Mouse (Mus musculus) neural tube, embryonic 15.5 days (tissue): ENCODE data around the gene 6330409D20Rik. TPM values are rescaled to one million over a fixed set of nuclear protein-coding genes. Genes with fewer than 3 reads are reported as not detected.

Experiments
- ATAC-seq: fragments of 200-750 bp; cut with Nextera tagmentation; 2 replicates; pipeline ENCODE4 v1.8.0; 2017; ENCODE audit warnings: mild to moderate bottlenecking, moderate TSS enrichment, moderate library complexity; ENCODE audit not compliant: low FRiP score
- H3K27ac ChIP-seq: fragments of 300-500 bp; sonication (generic); replicated peaks from 2 replicates; pipeline ENCODE4 v1.5.1; 2015; ENCODE audit warnings: mild to moderate bottlenecking, inconsistent platforms
- H3K27me3 ChIP-seq: fragments of 300-500 bp; sonication (generic); replicated peaks from 2 replicates; pipeline ENCODE4 v1.6.1; 2015; ENCODE audit warnings: inconsistent platforms
- H3K36me3 ChIP-seq: fragments of 300-500 bp; sonication (generic); 2 replicates; pipeline ENCODE4 v1.6.1; 2015; ENCODE audit warnings: inconsistent platforms
- H3K4me1 ChIP-seq: fragments of 300-500 bp; sonication (generic); 2 replicates; pipeline ENCODE4 v1.6.1; 2015; ENCODE audit warnings: inconsistent platforms
- H3K4me2 ChIP-seq: fragments of 300-500 bp; sonication (generic); 2 replicates; pipeline ENCODE4 v1.6.1; 2015; ENCODE audit warnings: inconsistent platforms, mild to moderate bottlenecking, moderate library complexity
- H3K4me3 ChIP-seq: fragments of 300-500 bp; sonication (generic); replicated peaks from 2 replicates; pipeline ENCODE4 v1.5.1; 2015; ENCODE audit warnings: mild to moderate bottlenecking, inconsistent platforms
- H3K9ac ChIP-seq: fragments of 300-500 bp; sonication (generic); replicated peaks from 2 replicates; pipeline ENCODE4 v1.6.1; 2015; ENCODE audit warnings: mild to moderate bottlenecking, inconsistent platforms
- H3K9me3 ChIP-seq: fragments of 300-500 bp; sonication (generic); replicated peaks from 2 replicates; pipeline ENCODE4 v1.6.1; 2016; ENCODE audit warnings: inconsistent platforms
- WGBS: fragments of 180-500 bp; shearing (Covaris S2); methylation state at CpG from one replicate; pipeline ENCODE4 v1.1.7; 2015; ENCODE audit warnings: mixed read lengths; 5-methylcytosine and 5-hydroxymethylcytosine counted together
- polyA plus RNA-seq: library from polyadenylated mRNA; unstranded; fragments of >200 nt; fragmentation: Nextera tagmentation; extraction: Ambion mirVana; gene quantifications from 2 replicates; pipeline ENCODE4 v1.2.1, GENCODE M21; 2015

6330409D20Rik gene
- polyA plus RNA-seq, 1 experiment from 2014 or later = 2.9 TPM

GRCm38 (mm10) chr2:32734933-32735332, 5.9 kb downstream of the 6330409D20Rik start:
- ATAC-seq = no peak
- H3K4me2 ChIP-seq = no peak overlapping the region

GRCm38 (mm10) chr2:32734480-32734879, 6.3 kb downstream of the 6330409D20Rik start:
- no peaks in the 10 kb centered on the region for H3K9me3 ChIP-seq
- peaks cover 6% of the 10 kb centered on the region; the same call in 1 of the 2 replicates for H3K4me1 ChIP-seq
- H3K27ac ChIP-seq = 0 out of 2 replicates have a peak overlapping the region, but pooled peaks have one; percentile 3
- no peaks in the 10 kb centered on the region for H3K27me3 ChIP-seq
- ATAC-seq = no peak
- 51% methylated on average over 4 of the region's 4 CpGs for WGBS
- H3K4me2 ChIP-seq = no peak overlapping the region
- H3K4me3 ChIP-seq = no peak overlapping the region
- H3K36me3 ChIP-seq = no peaks in the 10 kb centered on the region
- H3K9ac ChIP-seq = no peak overlapping the region

More at GRCm38 (mm10) chr2:32734933-32735332, 5.9 kb downstream of the 6330409D20Rik start:
- H3K9me3 ChIP-seq = no peaks in the 10 kb centered on the region
- 60% methylated on average over 4 of the region's 4 CpGs for WGBS
- H3K27ac ChIP-seq = no peak overlapping the region
- no peaks in the 10 kb centered on the region for H3K36me3 ChIP-seq
- peaks cover 11% of the 10 kb centered on the region; the same call in 1 of the 2 replicates for H3K4me1 ChIP-seq
- no peak overlapping the region for H3K9ac ChIP-seq
- H3K4me3 ChIP-seq = no peak overlapping the region
- H3K27me3 ChIP-seq = no peaks in the 10 kb centered on the region

GRCm38 (mm10) chr2:32732695-32733094, 8.1 kb downstream of the 6330409D20Rik start:
- Histone ChIP-seq H3K9me3 (no peaks in the 10 kb centered on the region), H3K27me3 (no peaks in the 10 kb centered on the region), H3K4me1 (0 out of 2 replicates have a peak, but pooled peaks cover 3% of the 10 kb centered on the region), H3K4me3 (no peak overlapping the region), H3K36me3 (no peaks in the 10 kb centered on the region), H3K9ac (no peak overlapping the region), H3K4me2 (no peak overlapping the region), H3K27ac (no peak overlapping the region)
- ATAC-seq = no peak
- 78% methylated on average over 6 of the region's 6 CpGs for WGBS

GRCm38 (mm10) chr2:32731911-32732310, 8.9 kb downstream of the 6330409D20Rik start:
- no peak for ATAC-seq
- H3K4me2 ChIP-seq = no peak overlapping the region
- H3K9me3 ChIP-seq = no peaks in the 10 kb centered on the region
- H3K36me3 ChIP-seq = no peaks in the 10 kb centered on the region
- H3K27me3 ChIP-seq = no peaks in the 10 kb centered on the region
- peaks cover 6% of the 10 kb centered on the region; the same call in 1 of the 2 replicates for H3K4me1 ChIP-seq
- WGBS = 68% methylated on average over 4 of the region's 4 CpGs
- 0 out of 2 replicates have a peak overlapping the region, but pooled peaks have one; percentile 4 for H3K27ac ChIP-seq
- no peak overlapping the region for H3K4me3 ChIP-seq
- H3K9ac ChIP-seq = no peak overlapping the region

- Histone ChIP-seq H3K9ac (no peak overlapping the region), H3K4me3 (no peak overlapping the region), H3K9me3 (no peaks in the 10 kb centered on the region), H3K27ac (0 out of 2 replicates have a peak overlapping the region, but pooled peaks have one; percentile 39), H3K36me3 (no peaks in the 10 kb centered on the region), H3K4me1 (peaks cover 7% of the 10 kb centered on the region; the same call in 1 of the 2 replicates), H3K27me3 (no peaks in the 10 kb centered on the region), H3K4me2 (peak overlapping the region; percentile 19; the same call in 1 of the 2 replicates)
- ATAC-seq = no peak
- 57% methylated on average over 11 of the region's 11 CpGs for WGBS
These were observed 10.0 kb downstream of the 6330409D20Rik start for GRCm38 (mm10) chr2:32730854-32731253.

- H3K27ac ChIP-seq = no peak overlapping the region
- no peak for ATAC-seq
- no peaks in the 10 kb centered on the region for H3K36me3 ChIP-seq
- no peaks in the 10 kb centered on the region for H3K9me3 ChIP-seq
- peak overlapping the region; percentile 27; the same call in 1 of the 2 replicates for H3K4me2 ChIP-seq
- no peak overlapping the region for H3K4me3 ChIP-seq
- peaks cover 7% of the 10 kb centered on the region; the same call in 1 of the 2 replicates for H3K4me1 ChIP-seq
- no peak overlapping the region for H3K9ac ChIP-seq
- 65% methylated on average over 4 of the region's 4 CpGs for WGBS
- no peaks in the 10 kb centered on the region for H3K27me3 ChIP-seq
These were observed 11.3 kb downstream of the 6330409D20Rik start for GRCm38 (mm10) chr2:32729547-32729946.

GRCm38 (mm10) chr2:32728463-32728862, 12.4 kb downstream of the 6330409D20Rik start:
- H3K27ac ChIP-seq = peak overlapping the region; percentile 42
- 59% methylated on average over 7 of the region's 7 CpGs for WGBS
- peak overlapping the region; percentile 33 for H3K4me3 ChIP-seq

GRCm38 (mm10) chr2:32727435-32727834, 13.4 kb downstream of the 6330409D20Rik start:
- peaks cover 7% of the 10 kb centered on the region; the same call in 1 of the 2 replicates for H3K4me1 ChIP-seq
- H3K27me3 ChIP-seq = no peaks in the 10 kb centered on the region
- peak overlapping the region; percentile 52 for H3K4me2 ChIP-seq
- H3K36me3 ChIP-seq = no peaks in the 10 kb centered on the region
- H3K4me3 ChIP-seq = peak overlapping the region; percentile 33
- peak overlapping the region; percentile 9; the same call in 1 of the 2 replicates for H3K9ac ChIP-seq
- peak; percentile 95 for ATAC-seq
- 1% methylated on average over 16 of the region's 16 CpGs for WGBS
- H3K27ac ChIP-seq = peak overlapping the region; percentile 42
- H3K9me3 ChIP-seq = no peaks in the 10 kb centered on the region

More at GRCm38 (mm10) chr2:32728463-32728862, 12.4 kb downstream of the 6330409D20Rik start:
- peaks cover 7% of the 10 kb centered on the region; the same call in 1 of the 2 replicates for H3K4me1 ChIP-seq
- H3K9me3 ChIP-seq = no peaks in the 10 kb centered on the region
- no peak for ATAC-seq
- H3K4me2 ChIP-seq = peak overlapping the region; percentile 52
- H3K36me3 ChIP-seq = no peaks in the 10 kb centered on the region
- no peaks in the 10 kb centered on the region for H3K27me3 ChIP-seq
- H3K9ac ChIP-seq = no peak overlapping the region

GRCm38 (mm10) chr2:32724832-32725790, 15.7 kb downstream of the 6330409D20Rik start:
- Histone ChIP-seq H3K4me1 (peaks cover 4% of the 10 kb centered on the region; the same call in 1 of the 2 replicates), H3K4me3 (no peak overlapping the region), H3K9ac (no peak overlapping the region), H3K27me3 (no peaks in the 10 kb centered on the region), H3K27ac (no peak overlapping the region), H3K9me3 (no peaks in the 10 kb centered on the region), H3K36me3 (no peaks in the 10 kb centered on the region), H3K4me2 (no peak overlapping the region)
- 83% methylated on average over 16 of the region's 16 CpGs for WGBS
- ATAC-seq = no peak

- Histone ChIP-seq H3K4me2 (no peak overlapping the region), H3K27me3 (no peaks in the 10 kb centered on the region), H3K9ac (no peak overlapping the region), H3K4me3 (no peak overlapping the region), H3K36me3 (no peaks in the 10 kb centered on the region), H3K4me1 (peaks cover 4% of the 10 kb centered on the region; the same call in 1 of the 2 replicates), H3K9me3 (no peaks in the 10 kb centered on the region), H3K27ac (no peak overlapping the region)
- ATAC-seq = no peak
- 81% methylated on average over 4 of the region's 4 CpGs for WGBS
These were observed 16.7 kb downstream of the 6330409D20Rik start for GRCm38 (mm10) chr2:32724149-32724548.

- Histone ChIP-seq H3K9ac (no peak overlapping the region), H3K9me3 (no peaks in the 10 kb centered on the region), H3K4me1 (peaks cover 6% of the 10 kb centered on the region; the same call in 1 of the 2 replicates), H3K27ac (no peak overlapping the region), H3K4me2 (no peak overlapping the region), H3K4me3 (no peak overlapping the region), H3K36me3 (no peaks in the 10 kb centered on the region), H3K27me3 (no peaks in the 10 kb centered on the region)
- ATAC-seq = no peak
- WGBS = 79% methylated on average over 3 of the region's 3 CpGs
These were observed 18.2 kb downstream of the 6330409D20Rik start for GRCm38 (mm10) chr2:32722581-32722980.
